Mouse (Mus musculus) MEL (cell line): ENCODE data around the gene Pnmal1. TPM values are rescaled to one million over a fixed set of nuclear protein-coding genes. Genes with fewer than 3 reads are reported as not detected.
A peak's percentile ranks its signal among the peaks of the same experiment; 100 is the strongest.

Experiments
- DNase-seq: peaks from one replicate; pipeline ENCODE4 v3.0.0; 2011; ENCODE audit warnings: low read depth, low spot score
- H3K27ac ChIP-seq: 2 replicates; pipeline ENCODE4 v1.5.1; 2012; ENCODE audit warnings: low read depth, mild to moderate bottlenecking, control low read depth, low read length, moderate library complexity; ENCODE audit not compliant: control insufficient read depth
- H3K27me3 ChIP-seq, 2 experiments: fragments of 150-350 bp in 1 of 2; sonication (generic) in 1 of 2; 2 replicates each; pipeline ENCODE4 v1.6.1; 2012; ENCODE audit warnings: low read length in 2 of 2, mild to moderate bottlenecking in 2 of 2, improper control_type of control experiment in 1 of 2, moderate library complexity in 1 of 2; ENCODE audit not compliant: insufficient read depth in 2 of 2, control insufficient read depth in 1 of 2
- H3K36me3 ChIP-seq, 2 experiments: 2 replicates each; pipeline ENCODE4 v1.6.1; 2012 to 2014; ENCODE audit warnings: low read length in 2 of 2, improper control_type of control experiment in 1 of 2, inconsistent platforms in 1 of 2, mild to moderate bottlenecking in 1 of 2; ENCODE audit not compliant: insufficient read depth in 2 of 2, control insufficient read depth in 1 of 2
- H3K4me1 ChIP-seq, 2 experiments: fragments of 150-350 bp in 1 of 2; sonication (generic) in 1 of 2; 2 replicates each; pipeline ENCODE4 v1.6.1; 2012; ENCODE audit warnings: low read length in 2 of 2, improper control_type of control experiment in 1 of 2, mild to moderate bottlenecking in 1 of 2; ENCODE audit not compliant: insufficient read depth in 2 of 2, control insufficient read depth in 1 of 2
- H3K4me3 ChIP-seq, 2 experiments: fragments of 150-350 bp in 1 of 2; sonication (generic) in 1 of 2; 2 replicates each; pipeline ENCODE4 v1.5.1; 2012; ENCODE audit warnings: low read depth in 2 of 2, low read length in 2 of 2, mild to moderate bottlenecking in 2 of 2, moderate library complexity in 2 of 2, control low read depth in 1 of 2, improper control_type of control experiment in 1 of 2; ENCODE audit not compliant: control insufficient read depth in 1 of 2, insufficient read depth in 1 of 2
- H3K79me2 ChIP-seq: 2 replicates; pipeline ENCODE4 v1.6.1; 2012; ENCODE audit warnings: mild to moderate bottlenecking, low read length, moderate library complexity; ENCODE audit not compliant: control insufficient read depth, poor library complexity, insufficient read depth
- H3K9ac ChIP-seq: 2 replicates; pipeline ENCODE4 v1.6.1; 2012; ENCODE audit warnings: low read depth, mild to moderate bottlenecking, control low read depth, low read length, moderate library complexity; ENCODE audit not compliant: control insufficient read depth, poor library complexity, severe bottlenecking
- H3K9me3 ChIP-seq: fragments of 150-350 bp; sonication (generic); replicated peaks from 2 replicates; pipeline ENCODE4 v1.6.1; 2012; ENCODE audit warnings: mild to moderate bottlenecking, low read length, improper control_type of control experiment, moderate library complexity; ENCODE audit not compliant: insufficient read depth
- BHLHE40 ChIP-seq: IDR thresholded peaks from 2 replicates; pipeline ENCODE4 v1.6.1; 2012; ENCODE audit warnings: low read depth, mild to moderate bottlenecking, inconsistent platforms, low read length, improper control_type of control experiment, borderline replicate concordance
- CHD1 ChIP-seq: IDR thresholded peaks from 2 replicates; pipeline ENCODE4 v1.6.1; 2012; ENCODE audit warnings: low read depth, mild to moderate bottlenecking, inconsistent platforms, low read length, improper control_type of control experiment
- CHD2 ChIP-seq: IDR thresholded peaks from 2 replicates; pipeline ENCODE4 v1.6.1; 2011; ENCODE audit warnings: low read length, improper control_type of control experiment
- CTCF ChIP-seq, 3 experiments: IDR thresholded peaks in 2 of 3; conservative IDR thresholded peaks in 1 of 3; 2 replicates each; pipeline ENCODE4 v1.5.1; 2011 to 2012; ENCODE audit warnings: low read length in 3 of 3, low read depth in 2 of 3, mild to moderate bottlenecking in 2 of 3, improper control_type of control experiment in 1 of 3, inconsistent platforms in 1 of 3, mixed read lengths in 1 of 3, moderate library complexity in 1 of 3; ENCODE audit not compliant: control insufficient read depth in 1 of 3, insufficient read depth in 1 of 3, poor library complexity in 1 of 3, severe bottlenecking in 1 of 3
- E2F4 ChIP-seq: IDR thresholded peaks from 2 replicates; pipeline ENCODE4 v1.6.1; 2011; ENCODE audit warnings: low read depth, low read length, improper control_type of control experiment, borderline replicate concordance
- EP300 ChIP-seq, 2 experiments: IDR thresholded peaks; 2 replicates each; pipeline ENCODE4 v1.6.1; 2011; ENCODE audit warnings: improper control_type of control experiment in 2 of 2, low read length in 2 of 2, low read depth in 1 of 2, mild to moderate bottlenecking in 1 of 2
- GABPA ChIP-seq: IDR thresholded peaks from 2 replicates; pipeline ENCODE4 v1.6.1; 2012; ENCODE audit warnings: low read depth, mild to moderate bottlenecking, inconsistent platforms, low read length, improper control_type of control experiment, moderate library complexity
- GATA1 ChIP-seq: IDR thresholded peaks from 2 replicates; pipeline ENCODE4 v1.6.1; 2011; ENCODE audit warnings: low read depth, low read length, improper control_type of control experiment
- HCFC1 ChIP-seq: IDR thresholded peaks from 2 replicates; pipeline ENCODE4 v1.6.1; 2012; ENCODE audit warnings: low read depth, mild to moderate bottlenecking, inconsistent platforms, low read length, improper control_type of control experiment, moderate library complexity
- KAT2A ChIP-seq: conservative IDR thresholded peaks from 2 replicates; pipeline ENCODE4 v1.6.1; 2012; ENCODE audit warnings: low read depth, low read length, improper control_type of control experiment, inconsistent platforms
- MEF2A ChIP-seq: IDR thresholded peaks from 2 replicates; pipeline ENCODE4 v1.6.1; 2014; ENCODE audit warnings: low read depth, mild to moderate bottlenecking, inconsistent platforms, low read length, improper control_type of control experiment; ENCODE audit not compliant: poor library complexity, insufficient replicate concordance, severe bottlenecking; ENCODE audit errors: extremely low read depth
- MXI1 ChIP-seq: IDR thresholded peaks from 2 replicates; pipeline ENCODE4 v1.6.1; 2011; ENCODE audit warnings: mild to moderate bottlenecking, low read depth, low read length, improper control_type of control experiment
- MYB ChIP-seq: IDR thresholded peaks from 2 replicates; pipeline ENCODE4 v1.6.1; 2011; ENCODE audit warnings: mild to moderate bottlenecking, low read depth, low read length, improper control_type of control experiment
- MYC ChIP-seq: IDR thresholded peaks from 2 replicates; pipeline ENCODE4 v1.6.1; 2011; ENCODE audit warnings: low read depth, mild to moderate bottlenecking, low read length, improper control_type of control experiment, moderate library complexity
- NRF1 ChIP-seq: IDR thresholded peaks from 2 replicates; pipeline ENCODE4 v1.6.1; 2014; ENCODE audit warnings: low read depth, mild to moderate bottlenecking, inconsistent platforms, low read length, improper control_type of control experiment, moderate library complexity; ENCODE audit not compliant: poor library complexity, insufficient read depth, severe bottlenecking
- POLR2A ChIP-seq, 2 experiments: IDR thresholded peaks; 2 replicates each; pipeline ENCODE4 v1.6.1; 2011 to 2012; ENCODE audit warnings: low read length in 2 of 2, mild to moderate bottlenecking in 2 of 2, control low read depth in 1 of 2, improper control_type of control experiment in 1 of 2, low read depth in 1 of 2, moderate library complexity in 1 of 2; ENCODE audit not compliant: control insufficient read depth in 1 of 2, insufficient read depth in 1 of 2, poor library complexity in 1 of 2
- POLR2AphosphoS2 ChIP-seq: IDR thresholded peaks from 2 replicates; pipeline ENCODE4 v1.6.1; 2011; ENCODE audit warnings: low read length, improper control_type of control experiment
- RAD21 ChIP-seq: IDR thresholded peaks from 2 replicates; pipeline ENCODE4 v1.6.1; 2011; ENCODE audit warnings: mild to moderate bottlenecking, low read depth, low read length, improper control_type of control experiment
- SIN3A ChIP-seq: IDR thresholded peaks from 2 replicates; pipeline ENCODE4 v1.6.1; 2012; ENCODE audit warnings: low read length, improper control_type of control experiment, inconsistent platforms
- SMC3 ChIP-seq: IDR thresholded peaks from 2 replicates; pipeline ENCODE4 v1.6.1; 2011; ENCODE audit warnings: low read depth, low read length, improper control_type of control experiment
- TAL1 ChIP-seq: IDR thresholded peaks from 2 replicates; pipeline ENCODE4 v1.6.1; 2012; ENCODE audit warnings: mild to moderate bottlenecking, inconsistent platforms, low read length, moderate library complexity, mixed read lengths
- TCF12 ChIP-seq: IDR thresholded peaks from 2 replicates; pipeline ENCODE4 v1.6.1; 2014; ENCODE audit warnings: low read depth, mild to moderate bottlenecking, inconsistent platforms, low read length, improper control_type of control experiment, moderate library complexity
- UBTF ChIP-seq: IDR thresholded peaks from 2 replicates; pipeline ENCODE4 v1.6.1; 2012; ENCODE audit warnings: low read depth, mild to moderate bottlenecking, inconsistent platforms, low read length, improper control_type of control experiment, moderate library complexity, borderline replicate concordance; ENCODE audit not compliant: insufficient read depth
- USF1 ChIP-seq: IDR thresholded peaks from 2 replicates; pipeline ENCODE4 v1.6.1; 2014; ENCODE audit warnings: low read depth, mild to moderate bottlenecking, inconsistent platforms, low read length, improper control_type of control experiment, moderate library complexity
- ZC3H11A ChIP-seq: IDR thresholded peaks from 2 replicates; pipeline ENCODE4 v1.6.1; 2012; ENCODE audit warnings: low read depth, mild to moderate bottlenecking, inconsistent platforms, low read length, improper control_type of control experiment
- ZMIZ1 ChIP-seq: IDR thresholded peaks from 2 replicates; pipeline ENCODE4 v1.6.1; 2012; ENCODE audit warnings: low read depth, mild to moderate bottlenecking, inconsistent platforms, low read length, improper control_type of control experiment, moderate library complexity
- ZNF384 ChIP-seq: IDR thresholded peaks from 2 replicates; pipeline ENCODE4 v1.6.1; 2012; ENCODE audit warnings: low read depth, mild to moderate bottlenecking, inconsistent platforms, low read length, improper control_type of control experiment
- polyA plus RNA-seq, 2 experiments: library from polyadenylated mRNA; stranded (reverse) in 1 of 2; unstranded in 1 of 2; fragments of >175 nt in 1 of 2; fragments of >200 nt in 1 of 2; gene quantifications; 2 replicates each; pipeline versions ENCODE4 v1.2.1 to v1.2.4; 2012; ENCODE audit warnings: low replicate concordance in 2 of 2, low read depth in 1 of 2; ENCODE audit not compliant: insufficient read length in 2 of 2, insufficient read depth in 1 of 2, missing spikeins in 1 of 2
- total RNA-seq: library from RNA; depleted of rRNA; stranded (reverse); fragments of 300-350 nt; gene quantifications from 2 replicates; pipeline ENCODE4 v1.2.3, GENCODE M21; 2012

Pnmal1 gene
- total and polyA plus RNA-seq, 3 experiments: 0.19 to 0.53 TPM; not detected in 1

DNA sequence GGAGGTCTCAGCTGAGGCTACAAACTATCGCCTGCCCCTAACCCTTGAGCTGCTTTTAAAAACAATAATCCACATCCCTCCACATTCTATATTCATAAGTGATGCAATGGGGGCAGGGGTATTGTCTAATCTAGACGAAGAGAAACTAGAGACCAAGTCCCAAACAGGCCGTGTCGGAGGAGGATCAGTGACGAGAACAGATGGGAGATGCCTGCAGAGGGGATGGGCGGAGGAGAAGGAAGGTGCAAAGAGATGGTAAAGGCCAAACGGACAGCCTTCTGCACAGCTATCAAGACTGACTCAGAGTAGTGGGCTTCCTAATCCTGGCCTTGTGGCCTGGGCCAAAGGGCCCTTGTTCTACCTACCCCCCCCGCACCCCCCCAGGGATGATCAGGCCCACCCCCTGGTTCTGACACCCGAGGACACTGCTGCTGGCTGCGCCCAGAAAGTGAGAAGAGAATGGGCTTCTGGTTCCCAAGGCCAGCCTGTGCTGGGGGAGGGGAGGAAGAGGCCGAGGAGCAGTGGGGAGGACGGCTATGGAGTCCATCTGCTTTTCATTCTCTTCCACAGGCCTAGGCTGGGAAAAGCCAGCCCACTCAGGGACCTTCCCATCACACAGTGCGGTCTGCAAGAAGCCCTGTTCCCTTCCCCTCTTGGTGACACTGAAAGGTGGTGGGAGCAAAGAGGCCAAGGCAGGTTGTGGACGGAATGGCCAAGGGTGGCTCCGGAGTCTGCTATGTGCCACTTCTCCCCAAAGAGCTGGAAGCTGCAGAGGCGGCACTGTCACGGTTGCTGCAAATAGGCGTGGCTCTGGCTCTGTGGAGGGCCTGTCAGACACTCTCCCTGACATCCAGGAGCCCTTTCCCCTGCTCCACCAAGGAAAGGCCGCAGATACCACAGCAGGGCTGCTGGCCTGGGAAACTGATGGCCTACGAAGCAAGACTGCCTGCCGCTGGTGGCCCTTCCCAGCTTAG lies 38.4 kb upstream of the Pnmal1 start:
- H3K36me3 ChIP-seq: peaks cover 0 to 13% of the 10 kb centered on the region in 2 experiments; a peak in 2 of 4 replicates
- H3K27me3 ChIP-seq: no peaks in the 10 kb centered on the region
- H3K79me2 ChIP-seq: peaks cover 43% of the 10 kb centered on the region
- no peaks in the 10 kb centered on the region for H3K9me3 ChIP-seq
- H3K4me1 ChIP-seq: peaks cover 0 to 13% of the 10 kb centered on the region in 2 experiments; a peak in 3 of 4 replicates
- no peak for DNase-seq
- no peak overlapping the region for H3K9ac ChIP-seq
- no peak overlapping the region for H3K4me3 ChIP-seq
- no peak overlapping the region for H3K27ac ChIP-seq
- TF ChIP-seq SIN3A: no peak
- TF ChIP-seq MEF2A: no peak
- TF ChIP-seq ZC3H11A: no peak
- TF ChIP-seq MYC: no peak
- TF ChIP-seq E2F4: no peak
- no peak for TF ChIP-seq UBTF
- TF ChIP-seq EP300 (IDR thresholded peaks at IDR 0.05; ENCODE audit: low read depth in 1 of 2, low read length in 2 of 2): no peak
- TF ChIP-seq MXI1: no peak
- no peak for TF ChIP-seq CHD2
- TF ChIP-seq GABPA: no peak
- no peak for TF ChIP-seq TCF12
- TF ChIP-seq SMC3: no peak
- TF ChIP-seq GATA1: no peak
- TF ChIP-seq HCFC1: no peak
- TF ChIP-seq ZMIZ1: no peak
- TF ChIP-seq BHLHE40: no peak
- TF ChIP-seq KAT2A: no peak
- no peak for TF ChIP-seq USF1
- TF ChIP-seq TAL1: no peak
- no peak for TF ChIP-seq CTCF (IDR thresholded peaks at IDR 0.05 in 2 of 3, conservative IDR thresholded peaks at IDR 0.05 in 1 of 3; ENCODE audit: control insufficient read depth in 1 of 3, insufficient read depth in 1 of 3, low read depth in 2 of 3, low read length in 3 of 3, poor library complexity in 1 of 3, severe bottlenecking in 1 of 3)

- Histone ChIP-seq H3K27ac (no peak overlapping the region), H3K9me3 (no peaks in the 10 kb centered on the region), H3K4me1 (peaks cover 0 to 13% of the 10 kb centered on the region in 2 experiments; a peak in 3 of 4 replicates), H3K79me2 (peaks cover 43% of the 10 kb centered on the region), H3K4me3 (no peak overlapping the region), H3K9ac (peak overlapping the region; percentile 14), H3K36me3 (peaks cover 0 to 13% of the 10 kb centered on the region in 2 experiments; a peak in 2 of 4 replicates), H3K27me3 (no peaks in the 10 kb centered on the region)
- TF ChIP-seq MYB (no peak), GABPA (no peak), UBTF (no peak), CHD1 (no peak), MYC (no peak), RAD21 (no peak), POLR2AphosphoS2 (no peak), MEF2A (no peak), ZNF384 (no peak), POLR2A (IDR thresholded peaks at IDR 0.05; ENCODE audit: control insufficient read depth in 1 of 2, insufficient read depth in 1 of 2, low read depth in 1 of 2, low read length in 2 of 2, poor library complexity in 1 of 2) (no peak), NRF1 (no peak), TCF12 (no peak), MXI1 (no peak), KAT2A (no peak)
- DNase-seq: no peak
Measured at GRCm38 (mm10) chr7:16921881-16922335, 37.6 kb upstream of the Pnmal1 start.
